Comparison of ENCODE assay signal across 14 mouse cellular contexts in the genomic region with DNA sequence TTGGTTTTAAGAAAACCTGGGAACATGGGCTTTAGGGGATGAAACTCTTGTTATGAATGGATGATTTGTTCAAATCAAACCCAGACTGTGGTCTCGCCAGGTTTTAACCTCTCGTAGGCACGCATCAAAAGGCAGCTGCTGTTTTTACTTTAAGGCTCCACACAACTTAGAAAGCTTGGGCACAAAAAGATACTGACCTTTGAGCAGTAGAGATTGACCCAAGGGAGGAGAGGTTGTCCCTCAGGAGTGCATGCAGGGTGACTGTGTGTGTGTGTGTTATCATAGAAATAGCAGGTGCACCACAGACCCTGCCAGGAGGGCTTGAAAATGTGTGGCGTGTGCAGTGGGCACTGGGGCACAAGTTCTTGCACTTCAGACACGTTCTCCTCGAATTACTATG.
DNase-seq lines count a peak whose midpoint lies in the region; ATAC-seq and TF ChIP-seq lines count a peak whose summit lies in the region.
"Had no signal": no experiment of that assay in that cellular context is flagged by ENCODE, and none has a peak within 500 bp of the region (broad histone marks: within the 10 kb centered on the region; RNA-seq: fewer than 3 reads in every experiment).

No protein-coding gene starts in this region.

- peaks cover 12% of the 10 kb centered on the region; the same call in 1 of the 2 replicates for H3K36me3 ChIP-seq in hindbrain, embryonic 12.5 days
- no peaks in the 10 kb centered on the region for H3K36me3 ChIP-seq in hindbrain, postnatal 0 days (ENCODE audit: insufficient read depth, low read length)
- peaks cover 12% of the 10 kb centered on the region; the same call in 1 of the 2 replicates for H3K36me3 ChIP-seq in midbrain, embryonic 12.5 days
- peaks cover 25% of the 10 kb centered on the region for H3K36me3 ChIP-seq in midbrain, embryonic 10.5 days
- no peaks in the 10 kb centered on the region for H3K36me3 ChIP-seq in hindbrain, embryonic 16.5 days (ENCODE audit: control insufficient read depth, insufficient read depth, low read length)
- peaks cover 24% of the 10 kb centered on the region for H3K36me3 ChIP-seq in limb, embryonic 13.5 days

- DNase-seq in hindbrain, postnatal 0 days (ENCODE audit: low spot score) = no peak
- no peak for DNase-seq in midbrain, embryonic 10.5 days (ENCODE audit: low spot score)
- no peak for DNase-seq in ovary, postnatal 14 days (ENCODE audit: low spot score)
- DNase-seq in layer of hippocampus, adult 2 months (ENCODE audit: low spot score in 2 of 2) = no peak
- DNase-seq: adrenal gland, adult 2 months; layer of hippocampus, postnatal 36 days; liver, postnatal 0 days; right cerebral cortex, postnatal 4 days had no signal

- TF ChIP-seq CTCF in hindbrain, postnatal 0 days (IDR thresholded peaks at IDR 0.05; ENCODE audit: low read depth) = no peak
- no peak for TF ChIP-seq CTCF in layer of hippocampus, adult 2 months (conservative IDR thresholded peaks at IDR 0.05)

- no peak overlapping the region for H3K9ac ChIP-seq in hindbrain, embryonic 12.5 days
- no peak overlapping the region for H3K9ac ChIP-seq in hindbrain, postnatal 0 days (replicated peaks; ENCODE audit: low read length)
- no peak overlapping the region for H3K9ac ChIP-seq in midbrain, embryonic 12.5 days (replicated peaks)
- H3K9ac ChIP-seq in hindbrain, embryonic 16.5 days (ENCODE audit: low read depth, low read length) = no peak overlapping the region
- no peak overlapping the region for H3K9ac ChIP-seq in limb, embryonic 13.5 days
- H3K9ac ChIP-seq: embryonic facial prominence, embryonic 15.5 days; liver, postnatal 0 days had no signal

- no peak overlapping the region for H3K4me3 ChIP-seq in hindbrain, embryonic 12.5 days
- no peak overlapping the region for H3K4me3 ChIP-seq in hindbrain, postnatal 0 days (ENCODE audit: low read length)
- no peak overlapping the region for H3K4me3 ChIP-seq in midbrain, embryonic 12.5 days
- no peak overlapping the region for H3K4me3 ChIP-seq in midbrain, embryonic 10.5 days
- no peak overlapping the region for H3K4me3 ChIP-seq in hindbrain, embryonic 16.5 days (ENCODE audit: low read length)
- no peak overlapping the region for H3K4me3 ChIP-seq in limb, embryonic 13.5 days
- H3K4me3 ChIP-seq in layer of hippocampus, adult 2 months = no peak overlapping the region
- H3K4me3 ChIP-seq: embryonic facial prominence, embryonic 15.5 days; heart, adult 2 months had no signal

- peak overlapping the region; percentile 57 for H3K27ac ChIP-seq in hindbrain, embryonic 12.5 days
- no peak overlapping the region for H3K27ac ChIP-seq in hindbrain, postnatal 0 days
- peak overlapping the region; percentile 61 for H3K27ac ChIP-seq in midbrain, embryonic 12.5 days (replicated peaks)
- H3K27ac ChIP-seq in midbrain, embryonic 10.5 days (replicated peaks) = no peak overlapping the region
- peak overlapping the region; percentile 34; the same call in 1 of the 2 replicates for H3K27ac ChIP-seq in hindbrain, embryonic 16.5 days (ENCODE audit: low read depth, low read length)
- peak overlapping the region; percentile 39; the same call in 1 of the 2 replicates for H3K27ac ChIP-seq in limb, embryonic 13.5 days
- no peak overlapping the region for H3K27ac ChIP-seq in layer of hippocampus, adult 2 months
- H3K27ac ChIP-seq: embryonic facial prominence, embryonic 15.5 days; heart, adult 2 months had no signal

- H3K9me3 ChIP-seq in hindbrain, embryonic 12.5 days (replicated peaks) = no peaks in the 10 kb centered on the region
- no peaks in the 10 kb centered on the region for H3K9me3 ChIP-seq in hindbrain, postnatal 0 days (ENCODE audit: low read length)
- no peaks in the 10 kb centered on the region for H3K9me3 ChIP-seq in midbrain, embryonic 12.5 days
- H3K9me3 ChIP-seq in midbrain, embryonic 10.5 days (replicated peaks) = no peaks in the 10 kb centered on the region
- no peaks in the 10 kb centered on the region for H3K9me3 ChIP-seq in hindbrain, embryonic 16.5 days (ENCODE audit: control insufficient read depth, low read length)
- no peaks in the 10 kb centered on the region for H3K9me3 ChIP-seq in limb, embryonic 13.5 days
- H3K9me3 ChIP-seq: embryonic facial prominence, embryonic 15.5 days had no signal

- 81% methylated on average over 6 of the region's 6 CpGs for WGBS in hindbrain, embryonic 12.5 days
- WGBS in hindbrain, postnatal 0 days = 60% methylated on average over 6 of the region's 6 CpGs
- WGBS in midbrain, embryonic 12.5 days = 77% methylated on average over 6 of the region's 6 CpGs
- WGBS in midbrain, embryonic 10.5 days = 78% methylated on average over 6 of the region's 6 CpGs
- 75% methylated on average over 6 of the region's 6 CpGs for WGBS in hindbrain, embryonic 16.5 days
- WGBS in limb, embryonic 13.5 days = 53% methylated on average over 6 of the region's 6 CpGs

- no peak for ATAC-seq in hindbrain, embryonic 12.5 days (ENCODE audit: low FRiP score)
- no peak for ATAC-seq in hindbrain, postnatal 0 days
- ATAC-seq in midbrain, embryonic 12.5 days (ENCODE audit: low FRiP score, low read depth) = no peak
- ATAC-seq in hindbrain, embryonic 16.5 days = no peak
- ATAC-seq in limb, embryonic 13.5 days (ENCODE audit: low FRiP score, low read depth) = no peak
- ATAC-seq: liver, postnatal 0 days had no signal

- no peak overlapping the region for H3K4me2 ChIP-seq in hindbrain, embryonic 12.5 days (replicated peaks)
- no peak overlapping the region for H3K4me2 ChIP-seq in hindbrain, postnatal 0 days (ENCODE audit: low read depth, low read length)
- H3K4me2 ChIP-seq in midbrain, embryonic 12.5 days (replicated peaks) = no peak overlapping the region
- H3K4me2 ChIP-seq in hindbrain, embryonic 16.5 days (ENCODE audit: low read length) = no peak overlapping the region
- H3K4me2 ChIP-seq in limb, embryonic 13.5 days (replicated peaks) = no peak overlapping the region
- H3K4me2 ChIP-seq: embryonic facial prominence, embryonic 15.5 days had no signal

- H3K27me3 ChIP-seq in hindbrain, embryonic 12.5 days = no peaks in the 10 kb centered on the region
- no peaks in the 10 kb centered on the region for H3K27me3 ChIP-seq in hindbrain, postnatal 0 days (ENCODE audit: insufficient read depth, low read length)
- no peaks in the 10 kb centered on the region for H3K27me3 ChIP-seq in midbrain, embryonic 12.5 days
- no peaks in the 10 kb centered on the region for H3K27me3 ChIP-seq in midbrain, embryonic 10.5 days (ENCODE audit: low read depth, poor library complexity, severe bottlenecking)
- no peaks in the 10 kb centered on the region for H3K27me3 ChIP-seq in hindbrain, embryonic 16.5 days (replicated peaks; ENCODE audit: control insufficient read depth, insufficient read depth, low read length)
- H3K27me3 ChIP-seq in limb, embryonic 13.5 days = no peaks in the 10 kb centered on the region
- H3K27me3 ChIP-seq: embryonic facial prominence, embryonic 15.5 days had no signal

- H3K4me1 ChIP-seq in hindbrain, embryonic 12.5 days = peaks cover 37% of the 10 kb centered on the region
- H3K4me1 ChIP-seq in hindbrain, postnatal 0 days (ENCODE audit: insufficient read depth, low read length) = no peaks in the 10 kb centered on the region; the same call in 1 of the 2 replicates
- H3K4me1 ChIP-seq in midbrain, embryonic 12.5 days = peaks cover 25% of the 10 kb centered on the region
- peaks cover 28% of the 10 kb centered on the region for H3K4me1 ChIP-seq in midbrain, embryonic 10.5 days
- H3K4me1 ChIP-seq in hindbrain, embryonic 16.5 days (ENCODE audit: control insufficient read depth, insufficient read depth, low read depth, low read length) = peaks cover 12% of the 10 kb centered on the region
- H3K4me1 ChIP-seq in limb, embryonic 13.5 days = peaks cover 70% of the 10 kb centered on the region

Comparison
In these comparisons a context has a peak if more than half of its experiments do, and no peak if none do; other contexts are left out.
1. H3K27ac ChIP-seq: peak in hindbrain, embryonic 12.5 days (single experiment), midbrain, embryonic 12.5 days (single experiment), hindbrain, embryonic 16.5 days (single experiment) and limb, embryonic 13.5 days (single experiment); none in hindbrain, postnatal 0 days (single experiment), midbrain, embryonic 10.5 days (single experiment) and layer of hippocampus, adult 2 months (single experiment).